Mouse (Mus musculus) hindbrain, embryonic 12.5 days (tissue): ENCODE measurements around the gene Khnyn. TPM values are rescaled to one million over a fixed set of nuclear protein-coding genes. Genes with fewer than 3 reads are reported as not detected.

ENCODE experiments used
- ATAC-seq: fragments of 200-750 bp; cut with Nextera tagmentation; 2 replicates; pipeline ENCODE4 v1.8.0; 2017; ENCODE audit warnings: moderate TSS enrichment; ENCODE audit not compliant: low FRiP score
- H3K27ac ChIP-seq: fragments of 300-500 bp; sonication (generic); 2 replicates; pipeline ENCODE4 v1.5.1; 2016; ENCODE audit warnings: mild to moderate bottlenecking
- H3K27me3 ChIP-seq: fragments of 300-500 bp; sonication (generic); 2 replicates; pipeline ENCODE4 v1.6.1; 2016; ENCODE audit warnings: mild to moderate bottlenecking
- H3K36me3 ChIP-seq: fragments of 300-500 bp; sonication (generic); 2 replicates; pipeline ENCODE4 v1.6.1; 2016; ENCODE audit warnings: mild to moderate bottlenecking
- H3K4me1 ChIP-seq: fragments of 300-500 bp; sonication (generic); 2 replicates; pipeline ENCODE4 v1.6.1; 2016
- H3K4me2 ChIP-seq: fragments of 300-500 bp; sonication (generic); replicated peaks from 2 replicates; pipeline ENCODE4 v1.6.1; 2016; ENCODE audit warnings: mild to moderate bottlenecking
- H3K4me3 ChIP-seq: fragments of 300-500 bp; sonication (generic); 2 replicates; pipeline ENCODE4 v1.5.1; 2016; ENCODE audit warnings: mild to moderate bottlenecking
- H3K9ac ChIP-seq: fragments of 300-500 bp; sonication (generic); 2 replicates; pipeline ENCODE4 v1.6.1; 2016; ENCODE audit warnings: mild to moderate bottlenecking, moderate library complexity
- H3K9me3 ChIP-seq: fragments of 300-500 bp; sonication (generic); replicated peaks from 2 replicates; pipeline ENCODE4 v1.6.1; 2016; ENCODE audit warnings: mild to moderate bottlenecking
- WGBS: fragments of 180-500 bp; shearing (Covaris S2); methylation state at CpG from one replicate; pipeline ENCODE4 v1.1.7; 2016; 5-methylcytosine and 5-hydroxymethylcytosine counted together
- polyA plus RNA-seq: library from polyadenylated mRNA; unstranded; fragments of >200 nt; fragmentation: Nextera tagmentation; extraction: Ambion mirVana; gene quantifications from 2 replicates; pipeline ENCODE4 v1.2.1, GENCODE M21; 2016

The Khnyn gene
- polyA plus RNA-seq, 1 experiment from 2014 or later, result 23.5 TPM

- Histone ChIP-seq H3K9me3 (no peaks in the 10 kb centered on the region), H3K4me3 (no peak overlapping the region), H3K4me2 (no peak overlapping the region), H3K9ac (no peak overlapping the region; the same call in 1 of the 2 replicates), H3K36me3 (peaks cover 42% of the 10 kb centered on the region), H3K4me1 (peaks cover 14% of the 10 kb centered on the region), H3K27ac (no peak overlapping the region), H3K27me3 (no peaks in the 10 kb centered on the region)
- WGBS, result 95% methylated on average over 12 of the region's 12 CpGs
- no peak for ATAC-seq
Measured at GRCm38 (mm10) chr14:55897671-55898070, 12.9 kb downstream of the Khnyn start.

GRCm38 (mm10) chr14:55898947-55899346 lies 14.2 kb downstream of the Khnyn start:
- no peaks in the 10 kb centered on the region for H3K9me3 ChIP-seq
- H3K36me3 ChIP-seq, result peaks cover 39% of the 10 kb centered on the region
- ATAC-seq, result no peak
- H3K4me2 ChIP-seq, result peak overlapping the region; percentile 82; the same call in 1 of the 2 replicates
- H3K27me3 ChIP-seq, result no peaks in the 10 kb centered on the region
- no peak overlapping the region for H3K4me3 ChIP-seq
- peaks cover 14% of the 10 kb centered on the region for H3K4me1 ChIP-seq
- WGBS, result 88% methylated on average over 7 of the region's 7 CpGs
- H3K9ac ChIP-seq, result 0 out of 2 replicates have a peak overlapping the region, but pooled peaks have one; percentile 75
- H3K27ac ChIP-seq, result no peak overlapping the region

- WGBS, result 4% methylated on average over 39 of the region's 39 CpGs
- peak within 1 kb of the TSS; percentile 49 for H3K4me3 ChIP-seq
- peak within 1 kb of the TSS; percentile 75 for H3K9ac ChIP-seq
- peak within 1 kb of the TSS; percentile 65 for H3K27ac ChIP-seq
- H3K4me1 ChIP-seq, result peaks cover 14% of the 10 kb centered on the region
- peak; percentile 94 for ATAC-seq
- peak within 1 kb of the TSS; percentile 82 for H3K4me2 ChIP-seq
- H3K36me3 ChIP-seq, result peaks cover 30% of the 10 kb centered on the region
- H3K27me3 ChIP-seq, result no peaks in the 10 kb centered on the region
- H3K9me3 ChIP-seq, result no peaks in the 10 kb centered on the region
Measured at GRCm38 (mm10) chr14:55899701-55900413, 15.1 kb downstream of the Khnyn start, which contains the start of gene Sdr39u1. TSS of gene Sdr39u1 (minus strand) at chr14:55900293.

GRCm38 (mm10) chr14:55900414-55900755 lies 15.6 kb downstream of the Khnyn start:
- Histone ChIP-seq H3K4me1 (peaks cover 14% of the 10 kb centered on the region), H3K27ac (peak overlapping the region; percentile 65), H3K4me2 (peak overlapping the region; percentile 82), H3K9ac (peak overlapping the region; percentile 75), H3K36me3 (peaks cover 24% of the 10 kb centered on the region), H3K4me3 (peak overlapping the region; percentile 49), H3K27me3 (no peaks in the 10 kb centered on the region), H3K9me3 (no peaks in the 10 kb centered on the region)
- ATAC-seq, result no peak; the same call in 1 of the 2 replicates
- 9% methylated on average over 12 of the region's 12 CpGs for WGBS

- Histone ChIP-seq H3K36me3 (no peaks in the 10 kb centered on the region), H3K4me1 (peaks cover 6% of the 10 kb centered on the region), H3K4me3 (no peak overlapping the region), H3K9ac (no peak overlapping the region), H3K4me2 (no peak overlapping the region), H3K9me3 (no peaks in the 10 kb centered on the region), H3K27me3 (no peaks in the 10 kb centered on the region), H3K27ac (no peak overlapping the region)
- 35% methylated on average over 1 of the region's 1 CpGs for WGBS
- ATAC-seq, result no peak
Measured at GRCm38 (mm10) chr14:55905518-55905917, 20.8 kb downstream of the Khnyn start.

- H3K27me3 ChIP-seq, result no peaks in the 10 kb centered on the region
- no peak overlapping the region for H3K27ac ChIP-seq
- H3K9me3 ChIP-seq, result no peaks in the 10 kb centered on the region
- WGBS, result 48% methylated on average over 4 of the region's 4 CpGs
- no peak for ATAC-seq
- H3K4me3 ChIP-seq, result no peak overlapping the region
- H3K9ac ChIP-seq, result no peak overlapping the region
- no peaks in the 10 kb centered on the region for H3K4me1 ChIP-seq
- H3K36me3 ChIP-seq, result no peaks in the 10 kb centered on the region
- no peak overlapping the region for H3K4me2 ChIP-seq
Measured at GRCm38 (mm10) chr14:55913406-55913805, 28.7 kb downstream of the Khnyn start.

- Histone ChIP-seq H3K9me3 (no peaks in the 10 kb centered on the region), H3K36me3 (no peaks in the 10 kb centered on the region), H3K9ac (no peak overlapping the region), H3K4me1 (no peaks in the 10 kb centered on the region), H3K4me3 (no peak overlapping the region), H3K4me2 (peak overlapping the region; percentile 31; the same call in 1 of the 2 replicates), H3K27me3 (peaks cover 6% of the 10 kb centered on the region; the same call in 1 of the 2 replicates), H3K27ac (no peak overlapping the region)
- peak; percentile 88 for ATAC-seq
- WGBS, result 41% methylated on average over 14 of the region's 14 CpGs
Measured at GRCm38 (mm10) chr14:55918240-55919082, 33.7 kb downstream of the Khnyn start.

GRCm38 (mm10) chr14:55922475-55923232 lies 37.9 kb downstream of the Khnyn start:
- no peak overlapping the region for H3K4me2 ChIP-seq
- no peak overlapping the region for H3K4me3 ChIP-seq
- no peak for ATAC-seq
- peaks cover 6% of the 10 kb centered on the region; the same call in 1 of the 2 replicates for H3K27me3 ChIP-seq
- H3K36me3 ChIP-seq, result no peaks in the 10 kb centered on the region
- 79% methylated on average over 7 of the region's 7 CpGs for WGBS
- no peaks in the 10 kb centered on the region for H3K9me3 ChIP-seq
- no peak overlapping the region for H3K27ac ChIP-seq
- no peak overlapping the region for H3K9ac ChIP-seq
- H3K4me1 ChIP-seq, result no peaks in the 10 kb centered on the region

- H3K9me3 ChIP-seq, result no peaks in the 10 kb centered on the region
- WGBS, result 81% methylated on average over 4 of the region's 4 CpGs
Measured at GRCm38 (mm10) chr14:55926847-55927246, 42.1 kb downstream of the Khnyn start.

GRCm38 (mm10) chr14:55929263-55929997 lies 44.7 kb downstream of the Khnyn start:
- 77% methylated on average over 12 of the region's 12 CpGs for WGBS
- Histone ChIP-seq H3K36me3 (no peaks in the 10 kb centered on the region), H3K4me3 (no peak overlapping the region), H3K4me2 (no peak overlapping the region), H3K27ac (no peak overlapping the region), H3K27me3 (no peaks in the 10 kb centered on the region), H3K9me3 (no peaks in the 10 kb centered on the region), H3K4me1 (no peaks in the 10 kb centered on the region), H3K9ac (no peak overlapping the region)
- ATAC-seq, result no peak

More at GRCm38 (mm10) chr14:55926847-55927246, 42.1 kb downstream of the Khnyn start:
- Histone ChIP-seq H3K9ac (no peak overlapping the region), H3K4me2 (no peak overlapping the region), H3K27me3 (no peaks in the 10 kb centered on the region), H3K4me3 (no peak overlapping the region), H3K27ac (no peak overlapping the region), H3K4me1 (no peaks in the 10 kb centered on the region), H3K36me3 (no peaks in the 10 kb centered on the region)
- ATAC-seq, result no peak

- no peak for ATAC-seq
- Histone ChIP-seq H3K4me2 (no peak overlapping the region), H3K27me3 (no peaks in the 10 kb centered on the region), H3K9ac (no peak overlapping the region), H3K4me3 (no peak overlapping the region), H3K27ac (no peak overlapping the region), H3K36me3 (no peaks in the 10 kb centered on the region), H3K9me3 (no peaks in the 10 kb centered on the region), H3K4me1 (no peaks in the 10 kb centered on the region)
- WGBS, result 62% methylated on average over 7 of the region's 7 CpGs
Measured at GRCm38 (mm10) chr14:55933586-55933985, 48.8 kb downstream of the Khnyn start.
